23 mouse cellular contexts compared by ENCODE assay signal in the genomic region with DNA sequence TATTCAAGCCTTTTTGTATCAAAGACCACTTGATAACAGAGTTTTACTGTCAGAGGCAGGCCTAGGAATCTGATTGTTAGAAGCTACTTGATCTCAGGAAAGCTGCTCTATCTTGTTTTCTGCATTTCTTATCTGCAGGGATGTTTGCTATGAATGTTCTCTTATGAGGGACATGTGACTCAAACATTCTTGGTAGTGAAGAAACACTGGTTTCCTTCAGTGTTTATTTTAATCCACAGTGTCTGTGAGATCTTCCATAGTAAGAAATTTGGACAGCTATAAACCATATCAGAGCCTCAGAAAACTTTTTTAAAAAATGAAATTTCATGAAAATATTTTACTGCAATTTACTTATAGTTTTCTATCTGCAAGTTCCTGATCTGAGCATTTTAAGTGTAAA.
DNase-seq lines count a peak whose midpoint lies in the region; ATAC-seq and TF ChIP-seq lines count a peak whose summit lies in the region.
"Had no signal": no experiment of that assay in that cellular context is flagged by ENCODE, and none has a peak within 500 bp of the region (broad histone marks: within the 10 kb centered on the region; RNA-seq: fewer than 3 reads in every experiment).

No protein-coding gene starts in this region.

- TF ChIP-seq CTCF in kidney, postnatal 0 days (IDR thresholded peaks at IDR 0.05; ENCODE audit: low read depth): no peak

- no peak for ATAC-seq in kidney, postnatal 0 days (replicated peaks; ENCODE audit: low FRiP score, low read depth)
- no peak for ATAC-seq in kidney, embryonic 15.5 days (replicated peaks; ENCODE audit: low FRiP score)
- ATAC-seq in lung, embryonic 15.5 days (ENCODE audit: borderline replicate concordance, extremely low read depth, low FRiP score, low TSS enrichment): peak; percentile 23; the same call in 1 of the 2 replicates
- ATAC-seq: activated CD4-positive, CD25-positive, alpha-beta regulatory T cell, adult 4 months; CD4-positive, CD25-positive, alpha-beta regulatory T cell, adult 4 months; forebrain, embryonic 13.5 days; forebrain, embryonic 16.5 days had no signal

- no peaks in the 10 kb centered on the region for H3K27me3 ChIP-seq in kidney, postnatal 0 days (ENCODE audit: insufficient read depth, low read length)
- no peaks in the 10 kb centered on the region for H3K27me3 ChIP-seq in kidney, embryonic 15.5 days
- no peaks in the 10 kb centered on the region for H3K27me3 ChIP-seq in lung, embryonic 15.5 days
- H3K27me3 ChIP-seq: forebrain, embryonic 13.5 days; hindbrain, embryonic 12.5 days; hindbrain, embryonic 15.5 days had no signal

- H3K9me3 ChIP-seq in kidney, postnatal 0 days (replicated peaks; ENCODE audit: low read length): no peaks in the 10 kb centered on the region
- no peaks in the 10 kb centered on the region for H3K9me3 ChIP-seq in kidney, embryonic 15.5 days (replicated peaks)
- no peaks in the 10 kb centered on the region for H3K9me3 ChIP-seq in lung, embryonic 15.5 days
- H3K9me3 ChIP-seq: forebrain, embryonic 10.5 days; forebrain, embryonic 13.5 days; hindbrain, embryonic 12.5 days; hindbrain, embryonic 15.5 days had no signal

- no peak overlapping the region for H3K4me3 ChIP-seq in kidney, postnatal 0 days (replicated peaks; ENCODE audit: low read depth, low read length)
- no peak overlapping the region for H3K4me3 ChIP-seq in kidney, embryonic 15.5 days (replicated peaks)
- H3K4me3 ChIP-seq in lung, embryonic 15.5 days: no peak overlapping the region
- H3K4me3 ChIP-seq: forebrain, embryonic 10.5 days; forebrain, embryonic 13.5 days; heart, adult 2 months; hindbrain, embryonic 12.5 days; hindbrain, embryonic 15.5 days had no signal

- DNase-seq in kidney, postnatal 0 days (ENCODE audit: low spot score): peak; percentile 5
- DNase-seq in lung, postnatal 10 days: no peak
- peak; percentile 21 for DNase-seq in lung, postnatal 25 days (ENCODE audit: low spot score)
- DNase-seq in lung, postnatal 36 days: no peak
- DNase-seq: adrenal gland, adult 8-10 months; adrenal gland, postnatal 25 days; cerebellum, adult 18-20 months; cerebellum, adult 9-10 months; cerebellum, postnatal 14 days; gastrocnemius, postnatal 10 days; gastrocnemius, postnatal 36 days; heart, adult 2 months; heart, postnatal 10 days had no signal

- H3K4me2 ChIP-seq in kidney, postnatal 0 days (ENCODE audit: low read length): no peak overlapping the region
- H3K4me2 ChIP-seq in kidney, embryonic 15.5 days: no peak overlapping the region
- no peak overlapping the region for H3K4me2 ChIP-seq in lung, embryonic 15.5 days
- H3K4me2 ChIP-seq: forebrain, embryonic 13.5 days; heart, embryonic 11.5 days; hindbrain, embryonic 12.5 days; hindbrain, embryonic 15.5 days had no signal

- no peak overlapping the region for H3K9ac ChIP-seq in kidney, postnatal 0 days (ENCODE audit: low read depth, low read length)
- H3K9ac ChIP-seq in kidney, embryonic 15.5 days: no peak overlapping the region
- H3K9ac ChIP-seq in lung, embryonic 15.5 days: no peak overlapping the region
- H3K9ac ChIP-seq: forebrain, embryonic 13.5 days; hindbrain, embryonic 12.5 days; hindbrain, embryonic 15.5 days had no signal

- no peak overlapping the region for H3K27ac ChIP-seq in kidney, postnatal 0 days
- no peak overlapping the region for H3K27ac ChIP-seq in kidney, embryonic 15.5 days
- H3K27ac ChIP-seq in lung, embryonic 15.5 days: no peak overlapping the region
- H3K27ac ChIP-seq: forebrain, embryonic 10.5 days; forebrain, embryonic 13.5 days; heart, adult 2 months; hindbrain, embryonic 12.5 days; hindbrain, embryonic 15.5 days had no signal

- no peaks in the 10 kb centered on the region for H3K36me3 ChIP-seq in kidney, postnatal 0 days (ENCODE audit: insufficient read depth, low read length)
- H3K36me3 ChIP-seq in kidney, embryonic 15.5 days: no peaks in the 10 kb centered on the region
- no peaks in the 10 kb centered on the region for H3K36me3 ChIP-seq in lung, embryonic 15.5 days
- H3K36me3 ChIP-seq: forebrain, embryonic 10.5 days; hindbrain, embryonic 12.5 days; hindbrain, embryonic 15.5 days had no signal

- no peaks in the 10 kb centered on the region for H3K4me1 ChIP-seq in kidney, postnatal 0 days (replicated peaks; ENCODE audit: insufficient read depth, low read length)
- H3K4me1 ChIP-seq in kidney, embryonic 15.5 days: no peaks in the 10 kb centered on the region
- no peaks in the 10 kb centered on the region for H3K4me1 ChIP-seq in lung, embryonic 15.5 days
- H3K4me1 ChIP-seq: forebrain, embryonic 10.5 days; forebrain, embryonic 13.5 days; hindbrain, embryonic 12.5 days; hindbrain, embryonic 15.5 days had no signal

Comparison
In these comparisons a context has a peak if more than half of its experiments do, and no peak if none do; other contexts are left out.
1. DNase-seq: peak in kidney, postnatal 0 days (single experiment) and lung, postnatal 25 days (single experiment); none in lung, postnatal 10 days (single experiment) and lung, postnatal 36 days (single experiment).